Mouse (Mus musculus) midbrain, embryonic 12.5 days (tissue): ENCODE data around the gene Polr2g. TPM values are rescaled to one million over a fixed set of nuclear protein-coding genes. Genes with fewer than 3 reads are reported as not detected.

ENCODE experiments used
- ATAC-seq: fragments of 200-750 bp; cut with Nextera tagmentation; 2 replicates; pipeline ENCODE4 v1.8.0; 2017; ENCODE audit warnings: low read depth, moderate TSS enrichment, moderate library complexity; ENCODE audit not compliant: low FRiP score
- H3K27ac ChIP-seq: fragments of 300-500 bp; sonication (generic); replicated peaks from 2 replicates; pipeline ENCODE4 v1.5.1; 2016; ENCODE audit warnings: mild to moderate bottlenecking
- H3K27me3 ChIP-seq: fragments of 300-500 bp; sonication (generic); 2 replicates; pipeline ENCODE4 v1.6.1; 2016; ENCODE audit warnings: mild to moderate bottlenecking
- H3K36me3 ChIP-seq: fragments of 300-500 bp; sonication (generic); 2 replicates; pipeline ENCODE4 v1.6.1; 2016
- H3K4me1 ChIP-seq: fragments of 300-500 bp; sonication (generic); 2 replicates; pipeline ENCODE4 v1.6.1; 2016
- H3K4me2 ChIP-seq: fragments of 300-500 bp; sonication (generic); replicated peaks from 2 replicates; pipeline ENCODE4 v1.6.1; 2016; ENCODE audit warnings: mild to moderate bottlenecking, moderate library complexity
- H3K4me3 ChIP-seq: fragments of 300-500 bp; sonication (generic); 2 replicates; pipeline ENCODE4 v1.5.1; 2016; ENCODE audit warnings: mild to moderate bottlenecking
- H3K9ac ChIP-seq: fragments of 300-500 bp; sonication (generic); replicated peaks from 2 replicates; pipeline ENCODE4 v1.6.1; 2016; ENCODE audit warnings: mild to moderate bottlenecking, moderate library complexity
- H3K9me3 ChIP-seq: fragments of 300-500 bp; sonication (generic); 2 replicates; pipeline ENCODE4 v1.6.1; 2016; ENCODE audit warnings: mild to moderate bottlenecking
- WGBS: fragments of 180-500 bp; shearing (Covaris S2); methylation state at CpG from one replicate; pipeline ENCODE4 v1.1.7; 2016; 5-methylcytosine and 5-hydroxymethylcytosine counted together
- polyA plus RNA-seq: library from polyadenylated mRNA; unstranded; fragments of >200 nt; fragmentation: Nextera tagmentation; extraction: Ambion mirVana; gene quantifications from 2 replicates; pipeline ENCODE4 v1.2.1, GENCODE M21; 2016

Gene Polr2g
- polyA plus RNA-seq, 1 experiment from 2014 or later = 154 TPM

DNA sequence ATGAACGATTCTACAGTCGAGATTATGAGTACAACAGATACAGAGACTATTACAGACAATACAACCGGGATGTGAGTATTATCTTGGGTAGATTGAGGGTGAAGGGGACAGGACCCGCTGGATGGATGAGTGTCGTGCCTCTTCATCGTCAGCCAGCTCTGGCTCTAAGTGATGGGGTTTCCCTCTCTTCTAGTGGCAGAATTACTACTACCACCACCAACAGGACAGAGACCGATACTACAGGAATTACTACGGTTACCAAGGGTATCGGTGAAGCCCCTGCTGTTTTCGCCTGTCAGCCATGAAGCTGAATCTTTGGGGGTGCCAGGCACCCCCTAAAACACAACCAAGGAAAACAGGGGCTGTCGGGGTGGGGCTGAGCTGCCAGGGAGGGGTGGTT lies 32.9 kb upstream of the Polr2g start:
- no peak for ATAC-seq
- Histone ChIP-seq H3K27ac (no peak overlapping the region), H3K27me3 (no peaks in the 10 kb centered on the region), H3K4me1 (no peaks in the 10 kb centered on the region), H3K36me3 (peaks cover 96% of the 10 kb centered on the region), H3K4me2 (no peak overlapping the region), H3K4me3 (no peak overlapping the region), H3K9ac (no peak overlapping the region), H3K9me3 (no peaks in the 10 kb centered on the region)
- WGBS = 85% methylated on average over 11 of the region's 11 CpGs

DNA sequence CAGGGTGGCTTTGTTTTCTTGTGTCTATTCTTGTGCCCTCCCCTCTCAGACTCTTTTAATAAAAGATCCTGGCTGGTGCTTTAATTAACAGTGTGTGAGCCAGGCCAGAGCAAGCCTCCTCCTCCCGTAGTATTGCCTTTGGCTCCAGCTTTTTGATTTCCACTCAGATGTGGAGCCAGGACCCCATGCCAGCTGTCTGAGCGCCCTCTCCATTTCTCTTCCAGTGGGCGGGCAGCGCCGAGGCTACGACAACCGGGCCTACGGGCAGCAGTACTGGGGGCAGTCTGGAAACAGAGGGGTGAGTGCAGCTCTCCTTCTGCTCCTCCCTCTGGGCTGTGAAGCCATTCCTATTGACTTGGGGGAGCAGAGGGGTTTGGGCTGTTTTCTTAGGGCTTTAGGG lies 32.3 kb upstream of the Polr2g start:
- no peak overlapping the region for H3K27ac ChIP-seq
- H3K4me2 ChIP-seq = no peak overlapping the region
- no peaks in the 10 kb centered on the region for H3K9me3 ChIP-seq
- H3K4me3 ChIP-seq = no peak overlapping the region
- H3K27me3 ChIP-seq = no peaks in the 10 kb centered on the region
- 90% methylated on average over 8 of the region's 8 CpGs for WGBS
- H3K9ac ChIP-seq = no peak overlapping the region
- ATAC-seq = no peak
- H3K4me1 ChIP-seq = no peaks in the 10 kb centered on the region
- peaks cover 100% of the 10 kb centered on the region for H3K36me3 ChIP-seq

DNA sequence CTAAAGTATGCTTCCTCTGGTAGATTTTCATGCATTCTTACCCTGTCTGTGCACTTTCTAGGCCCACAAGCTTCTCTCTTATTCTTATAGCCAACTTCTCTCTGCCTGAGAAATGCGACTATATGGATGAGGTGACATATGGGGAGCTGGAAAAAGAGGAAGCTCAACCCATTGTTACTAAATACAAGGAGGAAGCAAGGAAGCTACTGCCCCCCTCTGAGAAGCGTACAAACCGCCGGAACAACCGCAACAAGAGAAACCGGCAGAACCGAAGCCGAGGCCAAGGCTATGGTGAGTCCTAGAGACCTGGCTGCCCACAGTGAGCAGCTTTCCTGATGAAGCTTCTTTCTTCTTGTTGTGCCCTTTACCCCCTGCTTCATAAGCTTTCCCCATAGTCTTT lies 31.3 kb upstream of the Polr2g start, which contains the start of gene AC129217.1:
AC129217.1 (plus strand) TSS at position 114 of the 400 bp plus-strand sequence.
- 90% methylated on average over 8 of the region's 8 CpGs for WGBS
- H3K9ac ChIP-seq = no peak within 1 kb of the TSS
- no peak within 1 kb of the TSS for H3K4me2 ChIP-seq
- H3K27me3 ChIP-seq = no peaks in the 10 kb centered on the region
- H3K27ac ChIP-seq = no peak within 1 kb of the TSS
- ATAC-seq = no peak
- peaks cover 98% of the 10 kb centered on the region for H3K36me3 ChIP-seq
- no peak within 1 kb of the TSS for H3K4me3 ChIP-seq
- H3K9me3 ChIP-seq = no peaks in the 10 kb centered on the region
- H3K4me1 ChIP-seq = no peaks in the 10 kb centered on the region

DNA sequence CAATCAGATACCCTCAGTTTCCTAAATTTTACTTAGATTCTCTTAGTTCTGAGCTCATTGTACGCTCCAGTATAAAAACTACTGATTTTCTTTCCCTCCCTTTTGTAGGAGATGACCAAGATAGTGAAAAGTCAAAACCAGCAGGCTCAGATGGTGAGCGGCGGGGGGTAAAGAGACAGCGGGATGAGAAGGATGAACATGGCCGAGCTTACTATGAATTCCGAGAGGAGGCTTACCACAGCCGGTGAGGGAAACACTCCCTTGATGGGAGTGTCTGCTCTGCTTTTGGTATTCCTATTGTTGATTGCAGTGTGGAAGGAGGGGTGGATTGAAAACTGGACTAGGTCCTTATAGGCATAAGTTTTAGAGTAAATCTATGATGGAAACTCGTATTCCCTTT lies 24.3 kb upstream of the Polr2g start:
- no peak overlapping the region for H3K27ac ChIP-seq
- no peak for ATAC-seq
- H3K4me2 ChIP-seq = peak overlapping the region; percentile 94
- H3K9ac ChIP-seq = peak overlapping the region; percentile 99
- WGBS = 72% methylated on average over 8 of the region's 8 CpGs
- peaks cover 30% of the 10 kb centered on the region for H3K4me1 ChIP-seq
- no peaks in the 10 kb centered on the region for H3K9me3 ChIP-seq
- H3K36me3 ChIP-seq = peaks cover 47% of the 10 kb centered on the region
- no peaks in the 10 kb centered on the region for H3K27me3 ChIP-seq
- peak overlapping the region; percentile 100 for H3K4me3 ChIP-seq

DNA sequence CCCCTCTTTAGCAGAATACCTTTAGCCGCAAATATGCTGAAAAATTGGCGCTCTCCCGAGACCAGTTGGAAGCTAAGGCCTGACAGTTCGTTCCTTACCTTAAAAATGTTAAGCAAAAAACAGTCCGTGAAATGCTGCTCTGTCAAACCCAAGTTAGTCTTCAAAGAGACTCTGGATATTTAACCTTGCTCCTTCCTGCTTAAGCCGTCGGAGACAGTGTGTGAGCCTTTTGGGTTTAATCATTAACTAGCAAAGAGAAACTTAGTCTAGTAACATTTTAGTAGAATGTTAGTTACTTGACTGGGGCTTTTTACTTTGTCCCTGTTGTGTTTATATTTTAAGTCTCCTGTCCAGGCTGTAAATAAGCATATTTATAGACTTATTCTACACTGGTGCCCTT lies 22.8 kb upstream of the Polr2g start:
- peak overlapping the region; percentile 99 for H3K27ac ChIP-seq
- peaks cover 39% of the 10 kb centered on the region for H3K36me3 ChIP-seq
- H3K4me1 ChIP-seq = peaks cover 44% of the 10 kb centered on the region

DNA sequence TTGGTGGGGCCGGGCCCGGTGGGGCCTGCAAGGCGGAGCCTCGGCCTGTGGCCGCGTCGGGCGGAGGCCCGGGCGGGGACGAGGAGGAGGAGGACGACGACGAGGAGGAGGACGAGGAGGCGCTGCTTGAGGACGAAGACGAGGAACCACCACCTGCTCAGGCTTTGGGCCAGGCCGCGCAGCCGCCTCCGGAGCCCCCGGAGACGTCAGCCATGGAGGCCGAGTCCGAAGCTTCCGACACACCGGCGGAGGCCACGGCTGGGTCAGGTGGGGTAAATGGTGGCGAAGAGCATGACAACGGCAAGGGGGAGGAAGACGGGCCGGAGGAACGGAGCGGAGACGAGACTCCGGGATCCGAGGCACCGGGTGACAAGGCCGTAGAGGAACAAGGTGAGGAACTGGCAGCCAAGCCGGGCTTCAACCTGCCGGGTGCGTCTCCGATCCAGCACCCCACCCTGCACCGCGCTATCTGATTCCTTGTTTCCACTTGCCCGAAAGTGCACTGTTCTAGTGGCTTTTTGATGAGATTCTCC lies 22.1 kb upstream of the Polr2g start:
- peak overlapping the region; percentile 99 for H3K27ac ChIP-seq
- H3K27me3 ChIP-seq = no peaks in the 10 kb centered on the region
- peak overlapping the region; percentile 100 for H3K4me3 ChIP-seq
- H3K4me1 ChIP-seq = peaks cover 50% of the 10 kb centered on the region
- H3K4me2 ChIP-seq = peak overlapping the region; percentile 94
- peak overlapping the region; percentile 99 for H3K9ac ChIP-seq
- peaks cover 38% of the 10 kb centered on the region for H3K36me3 ChIP-seq
- WGBS = under 1% methylated on average over 42 of the region's 48 CpGs
- peak; percentile 10 for ATAC-seq
- H3K9me3 ChIP-seq = no peaks in the 10 kb centered on the region

More for the DNA sequence above, 22.8 kb upstream of the Polr2g start:
- ATAC-seq = no peak
- Histone ChIP-seq H3K4me3 (peak overlapping the region; percentile 100), H3K9me3 (no peaks in the 10 kb centered on the region), H3K27me3 (no peaks in the 10 kb centered on the region), H3K9ac (peak overlapping the region; percentile 99), H3K4me2 (peak overlapping the region; percentile 94)
- WGBS = 3% methylated on average over 7 of the region's 7 CpGs

DNA sequence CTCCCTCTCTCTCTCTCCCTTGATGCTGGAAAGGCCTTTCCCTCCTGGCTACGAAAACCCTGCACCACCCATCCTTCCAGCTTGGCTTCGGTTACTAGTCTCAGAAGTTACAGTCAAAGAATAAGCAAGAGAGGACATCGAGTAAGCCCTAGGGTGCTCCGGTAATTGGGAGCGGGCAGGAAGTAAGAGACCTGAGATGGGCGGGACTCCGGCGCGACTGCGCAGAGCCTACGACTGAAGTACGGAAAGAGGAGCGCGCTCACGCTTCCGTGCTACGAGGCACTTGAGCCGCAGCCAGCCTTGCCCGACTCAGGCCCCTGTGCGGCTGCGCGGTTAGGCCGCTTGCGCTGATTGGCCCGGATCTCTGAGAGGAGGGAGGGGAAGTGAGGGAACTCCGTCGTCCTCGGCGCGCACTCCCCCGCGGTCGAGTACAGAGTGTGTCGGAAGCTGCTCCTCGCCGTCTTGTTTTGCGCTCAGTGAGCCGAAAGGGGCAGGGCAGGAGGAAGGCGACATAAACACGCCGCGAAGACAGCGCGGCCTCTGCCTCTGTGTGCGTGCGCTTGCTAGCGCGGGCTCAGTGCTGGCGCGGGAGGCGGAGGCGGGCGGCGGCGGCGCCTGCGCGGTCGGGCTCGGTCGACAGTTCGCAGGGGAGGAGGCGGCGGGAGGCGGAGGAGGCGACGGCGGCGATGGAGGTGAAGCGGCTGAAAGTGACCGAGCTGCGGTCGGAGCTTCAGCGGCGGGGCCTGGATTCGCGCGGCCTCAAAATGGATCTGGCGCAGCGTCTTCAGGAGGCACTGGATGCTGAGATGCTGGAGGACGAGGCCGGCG lies 21.4 kb upstream of the Polr2g start, which contains the start of gene Hnrnpul2:
Hnrnpul2 (plus strand) TSS at position 415 of the 828 bp plus-strand sequence.
- Histone ChIP-seq H3K9me3 (no peaks in the 10 kb centered on the region), H3K27ac (peak within 1 kb of the TSS; percentile 99), H3K4me1 (peaks cover 55% of the 10 kb centered on the region), H3K9ac (peak within 1 kb of the TSS; percentile 99), H3K36me3 (peaks cover 38% of the 10 kb centered on the region), H3K27me3 (no peaks in the 10 kb centered on the region), H3K4me2 (peak within 1 kb of the TSS; percentile 94), H3K4me3 (peak within 1 kb of the TSS; percentile 100)
- under 1% methylated on average over 81 of the region's 83 CpGs for WGBS
- ATAC-seq = peak; percentile 97

DNA sequence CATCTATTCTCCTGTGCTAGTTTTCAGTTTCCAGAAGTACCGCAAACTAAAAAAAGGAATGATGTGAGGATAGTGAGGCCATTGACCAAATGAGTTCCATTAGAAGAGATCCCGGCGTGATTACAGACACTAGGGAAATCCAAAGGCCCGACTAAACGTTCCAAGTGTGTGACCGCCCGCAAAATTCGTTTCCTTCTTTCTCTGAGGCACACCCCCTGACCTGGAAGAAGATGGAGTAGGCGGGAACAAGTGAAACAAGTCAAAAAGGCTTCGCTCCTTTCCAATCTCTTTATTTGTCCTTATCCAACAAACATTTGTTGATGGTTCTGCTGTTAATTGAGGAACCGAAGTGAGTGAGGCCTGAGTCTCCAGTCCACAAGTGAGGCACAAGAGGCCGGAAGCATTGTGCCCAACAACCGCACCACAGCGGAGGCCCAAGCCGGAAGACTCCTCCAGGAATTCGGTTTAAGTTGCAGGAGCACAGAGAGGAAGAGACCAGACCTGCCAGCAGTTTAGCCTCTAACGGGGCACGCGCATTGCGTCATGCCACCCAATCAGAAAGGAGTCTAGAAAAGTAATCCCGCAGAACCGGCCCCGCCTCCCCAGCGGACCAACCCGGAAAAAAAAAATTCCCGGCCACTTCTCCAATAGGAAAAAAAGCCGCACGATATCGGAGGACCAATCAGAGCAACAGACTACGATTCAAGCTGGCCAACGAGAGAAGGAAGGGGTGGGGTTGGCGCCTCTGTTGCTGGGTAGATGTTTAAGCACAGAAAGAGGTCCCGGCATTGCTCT lies 20.6 kb upstream of the Polr2g start, which contains the start of gene Ttc9c:
Ttc9c (minus strand) TSS at position 533 of the 795 bp plus-strand sequence.
- peak; percentile 93 for ATAC-seq
- peaks cover 57% of the 10 kb centered on the region for H3K4me1 ChIP-seq
- H3K27me3 ChIP-seq = no peaks in the 10 kb centered on the region
- peak within 1 kb of the TSS; percentile 94 for H3K4me2 ChIP-seq
- peak within 1 kb of the TSS; percentile 100 for H3K4me3 ChIP-seq
- H3K9ac ChIP-seq = peak within 1 kb of the TSS; percentile 99
- H3K36me3 ChIP-seq = peaks cover 37% of the 10 kb centered on the region
- no peaks in the 10 kb centered on the region for H3K9me3 ChIP-seq
- H3K27ac ChIP-seq = peak within 1 kb of the TSS; percentile 99
- under 1% methylated on average over 33 of the region's 33 CpGs for WGBS

DNA sequence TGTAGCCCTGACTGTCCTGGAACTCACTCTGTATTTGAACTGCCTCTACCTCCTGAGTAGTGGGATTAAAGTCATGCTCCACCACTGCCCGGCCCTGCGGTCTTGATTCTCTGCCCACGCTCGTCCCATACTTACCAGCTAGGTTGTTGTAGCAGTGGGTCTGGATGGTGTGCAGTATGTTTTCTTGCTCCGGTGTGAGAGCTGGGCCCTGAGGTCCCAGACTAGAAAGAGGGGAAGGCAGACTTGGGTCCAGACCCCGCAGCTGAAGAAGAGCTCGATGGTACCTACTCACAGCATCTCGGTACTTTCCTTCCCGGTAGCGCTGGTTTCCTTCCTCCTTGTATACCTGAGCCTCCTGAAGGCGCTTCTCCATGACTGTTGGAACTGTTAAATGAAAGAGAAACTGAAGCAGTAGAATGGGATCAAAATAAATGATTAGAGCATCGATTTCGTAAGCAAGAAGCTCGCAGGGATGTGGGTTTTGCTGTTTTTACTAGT lies 20.0 kb upstream of the Polr2g start:
- 32% methylated on average over 14 of the region's 14 CpGs for WGBS
- Histone ChIP-seq H3K4me2 (peak overlapping the region; percentile 94), H3K4me1 (peaks cover 55% of the 10 kb centered on the region), H3K27ac (peak overlapping the region; percentile 99), H3K27me3 (no peaks in the 10 kb centered on the region), H3K9ac (peak overlapping the region; percentile 86), H3K9me3 (no peaks in the 10 kb centered on the region), H3K4me3 (peak overlapping the region; percentile 100), H3K36me3 (peaks cover 37% of the 10 kb centered on the region)
- ATAC-seq = no peak

DNA sequence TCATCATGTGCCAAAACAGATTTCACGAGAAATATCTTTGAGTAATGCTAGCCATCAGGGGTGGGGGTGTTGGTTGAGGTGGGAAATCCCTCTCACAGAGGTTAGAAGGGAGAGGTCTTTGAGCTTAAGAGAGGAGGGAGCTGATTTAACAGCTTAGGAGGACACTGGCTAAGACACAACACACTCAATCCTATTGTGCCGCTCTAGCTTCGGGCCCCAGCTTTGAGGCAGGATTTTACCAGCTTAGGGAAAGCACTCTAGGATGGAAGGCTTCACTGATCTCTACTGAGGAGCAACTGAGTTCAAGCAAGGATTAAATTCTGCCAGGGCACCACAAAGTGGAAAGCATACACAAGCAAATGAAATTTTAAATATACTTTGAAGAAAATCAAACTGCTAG lies 18.6 kb upstream of the Polr2g start:
- H3K36me3 ChIP-seq = peaks cover 44% of the 10 kb centered on the region
- ATAC-seq = no peak
- 37% methylated on average over 3 of the region's 3 CpGs for WGBS
- no peak overlapping the region for H3K27ac ChIP-seq
- H3K4me2 ChIP-seq = peak overlapping the region; percentile 94
- H3K9ac ChIP-seq = peak overlapping the region; percentile 47
- H3K27me3 ChIP-seq = no peaks in the 10 kb centered on the region
- peaks cover 42% of the 10 kb centered on the region for H3K4me1 ChIP-seq
- no peaks in the 10 kb centered on the region for H3K9me3 ChIP-seq
- H3K4me3 ChIP-seq = peak overlapping the region; percentile 19

DNA sequence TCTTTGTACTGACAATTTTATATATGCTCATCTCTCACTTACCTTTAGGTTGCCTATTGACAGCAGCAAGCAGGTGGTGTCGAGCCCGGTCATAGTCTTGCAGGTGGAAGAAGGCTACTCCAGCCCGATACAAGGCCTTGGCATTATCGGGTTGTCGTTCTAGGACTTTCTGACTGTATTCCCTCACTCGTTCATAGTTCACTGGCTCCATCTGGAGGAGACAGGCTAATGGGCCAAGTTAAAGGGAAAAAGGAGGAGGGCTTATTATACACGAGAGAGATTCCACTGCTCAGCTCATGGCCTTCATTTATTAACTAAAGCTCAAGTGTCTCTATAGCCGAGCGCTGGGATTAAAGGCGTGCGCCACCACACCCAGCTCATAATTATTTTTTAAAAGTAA lies 17.4 kb upstream of the Polr2g start:
- Histone ChIP-seq H3K4me1 (peaks cover 35% of the 10 kb centered on the region), H3K4me2 (no peak overlapping the region), H3K4me3 (no peak overlapping the region), H3K27me3 (no peaks in the 10 kb centered on the region), H3K36me3 (peaks cover 54% of the 10 kb centered on the region), H3K9me3 (no peaks in the 10 kb centered on the region), H3K9ac (no peak overlapping the region), H3K27ac (no peak overlapping the region)
- ATAC-seq = no peak
- 82% methylated on average over 11 of the region's 11 CpGs for WGBS
